Mouse (Mus musculus) ES-E14 (cell line): ENCODE data around the gene Scamp3.

Experiments
- CHD2 ChIP-seq: IDR thresholded peaks from 2 replicates; pipeline ENCODE4 v1.6.1; 2014; ENCODE audit warnings: mild to moderate bottlenecking, low read depth, low read length, inconsistent platforms
- HCFC1 ChIP-seq: IDR thresholded peaks from 2 replicates; pipeline ENCODE4 v1.6.1; 2012; ENCODE audit warnings: low read length, inconsistent platforms, borderline replicate concordance; ENCODE audit not compliant: insufficient read depth
- MAFK ChIP-seq: IDR thresholded peaks from 2 replicates; pipeline ENCODE4 v1.6.1; 2014; ENCODE audit warnings: mild to moderate bottlenecking, low read depth, low read length, inconsistent platforms; ENCODE audit not compliant: insufficient read depth
- ZC3H11A ChIP-seq: IDR thresholded peaks from 2 replicates; pipeline ENCODE4 v1.6.1; 2012; ENCODE audit warnings: low read depth, mild to moderate bottlenecking, inconsistent platforms, low read length, borderline replicate concordance
- ZNF384 ChIP-seq: IDR thresholded peaks from 2 replicates; pipeline ENCODE4 v1.6.1; 2012; ENCODE audit warnings: low read depth, low read length, inconsistent platforms

GRCm38 (mm10) chr3:89208075-89208657, 30.9 kb downstream of the Scamp3 start:
- TF ChIP-seq ZNF384 (no peak), HCFC1 (no peak), ZC3H11A (no peak), MAFK (no peak), CHD2 (no peak)
